Mouse (Mus musculus) liver, embryonic 15.5 days (tissue): Measurements from ENCODE around the gene Myoz1. TPM values are rescaled to one million over a fixed set of nuclear protein-coding genes. Genes with fewer than 3 reads are reported as not detected.

Experiments
- ATAC-seq: fragments of 200-750 bp; cut with Nextera tagmentation; 2 replicates; pipeline ENCODE4 v1.8.0; 2017; ENCODE audit warnings: moderate number of reproducible peaks, mild to moderate bottlenecking, moderate library complexity; ENCODE audit not compliant: insufficient read depth
- H3K27ac ChIP-seq: fragments of 300-500 bp; sonication (generic); replicated peaks from 2 replicates; pipeline ENCODE4 v1.5.1; 2015; ENCODE audit warnings: mild to moderate bottlenecking, inconsistent platforms
- H3K27me3 ChIP-seq: fragments of 300-500 bp; sonication (generic); 2 replicates; pipeline ENCODE4 v1.6.1; 2015; ENCODE audit warnings: mild to moderate bottlenecking, inconsistent platforms
- H3K36me3 ChIP-seq: fragments of 300-500 bp; sonication (generic); replicated peaks from 2 replicates; pipeline ENCODE4 v1.6.1; 2015; ENCODE audit warnings: moderate library complexity, mild to moderate bottlenecking, inconsistent platforms
- H3K4me1 ChIP-seq: fragments of 300-500 bp; sonication (generic); replicated peaks from 2 replicates; pipeline ENCODE4 v1.6.1; 2015; ENCODE audit warnings: inconsistent platforms
- H3K4me2 ChIP-seq: fragments of 300-500 bp; sonication (generic); 2 replicates; pipeline ENCODE4 v1.6.1; 2015; ENCODE audit warnings: moderate library complexity, mild to moderate bottlenecking, inconsistent platforms
- H3K4me3 ChIP-seq: fragments of 300-500 bp; sonication (generic); replicated peaks from 2 replicates; pipeline ENCODE4 v1.5.1; 2015; ENCODE audit warnings: mild to moderate bottlenecking, inconsistent platforms
- H3K9ac ChIP-seq: fragments of 300-500 bp; sonication (generic); 2 replicates; pipeline ENCODE4 v1.6.1; 2015; ENCODE audit warnings: moderate library complexity, mild to moderate bottlenecking, inconsistent platforms
- H3K9me3 ChIP-seq: fragments of 300-500 bp; sonication (generic); replicated peaks from 2 replicates; pipeline ENCODE4 v1.6.1; 2016; ENCODE audit warnings: inconsistent platforms
- WGBS: fragments of 180-500 bp; shearing (Covaris S2); methylation state at CpG from one replicate; pipeline ENCODE4 v1.1.7; 2015; ENCODE audit warnings: mixed read lengths; ENCODE audit not compliant: insufficient replicate concordance; 5-methylcytosine and 5-hydroxymethylcytosine counted together
- polyA plus RNA-seq: library from polyadenylated mRNA; unstranded; fragments of >200 nt; fragmentation: Nextera tagmentation; extraction: Ambion mirVana; gene quantifications from 2 replicates; pipeline ENCODE4 v1.2.1, GENCODE M21; 2015

The Myoz1 gene
- polyA plus RNA-seq, 1 experiment from 2014 or later: 4.4 TPM

GRCm38 (mm10) chr14:20654690-20655421 lies 1.5 kb downstream of the Myoz1 start:
- no peaks in the 10 kb centered on the region for H3K9me3 ChIP-seq
- H3K9ac ChIP-seq: no peak overlapping the region
- H3K27ac ChIP-seq: no peak overlapping the region
- no peaks in the 10 kb centered on the region; the same call in 1 of the 2 replicates for H3K4me1 ChIP-seq
- H3K36me3 ChIP-seq: no peaks in the 10 kb centered on the region
- 54% methylated on average over 9 of the region's 9 CpGs for WGBS
- no peak for ATAC-seq
- H3K4me3 ChIP-seq: no peak overlapping the region
- no peak overlapping the region for H3K4me2 ChIP-seq
- H3K27me3 ChIP-seq: no peaks in the 10 kb centered on the region; the same call in 1 of the 2 replicates

GRCm38 (mm10) chr14:20651722-20652256 lies 4.6 kb downstream of the Myoz1 start:
- no peak overlapping the region for H3K27ac ChIP-seq
- peaks cover 4% of the 10 kb centered on the region; the same call in 1 of the 2 replicates for H3K4me1 ChIP-seq
- no peak overlapping the region for H3K9ac ChIP-seq
- no peaks in the 10 kb centered on the region for H3K9me3 ChIP-seq
- H3K36me3 ChIP-seq: no peaks in the 10 kb centered on the region
- H3K27me3 ChIP-seq: no peaks in the 10 kb centered on the region
- no peak overlapping the region for H3K4me2 ChIP-seq
- ATAC-seq: no peak
- 53% methylated on average over 4 of the region's 4 CpGs for WGBS
- no peak overlapping the region for H3K4me3 ChIP-seq

GRCm38 (mm10) chr14:20651000-20651399 lies 5.3 kb downstream of the Myoz1 start:
- WGBS: 64% methylated on average over 2 of the region's 2 CpGs
- Histone ChIP-seq H3K9ac (no peak overlapping the region), H3K9me3 (no peaks in the 10 kb centered on the region), H3K4me1 (peaks cover 4% of the 10 kb centered on the region; the same call in 1 of the 2 replicates), H3K27me3 (no peaks in the 10 kb centered on the region), H3K4me3 (no peak overlapping the region), H3K36me3 (no peaks in the 10 kb centered on the region), H3K4me2 (no peak overlapping the region), H3K27ac (no peak overlapping the region)
- ATAC-seq: no peak

GRCm38 (mm10) chr14:20646381-20646780 lies 10.0 kb downstream of the Myoz1 start:
- Histone ChIP-seq H3K9ac (no peak overlapping the region), H3K36me3 (no peaks in the 10 kb centered on the region), H3K4me2 (no peak overlapping the region), H3K27ac (no peak overlapping the region), H3K9me3 (no peaks in the 10 kb centered on the region), H3K27me3 (no peaks in the 10 kb centered on the region), H3K4me1 (peaks cover 15% of the 10 kb centered on the region), H3K4me3 (no peak overlapping the region)
- ATAC-seq: no peak

GRCm38 (mm10) chr14:20645547-20645946 lies 10.8 kb downstream of the Myoz1 start:
- Histone ChIP-seq H3K4me2 (no peak overlapping the region), H3K27me3 (no peaks in the 10 kb centered on the region), H3K9me3 (no peaks in the 10 kb centered on the region), H3K4me1 (peaks cover 15% of the 10 kb centered on the region), H3K27ac (no peak overlapping the region), H3K4me3 (no peak overlapping the region), H3K9ac (no peak overlapping the region), H3K36me3 (no peaks in the 10 kb centered on the region)
- ATAC-seq: no peak
- 45% methylated on average over 3 of the region's 3 CpGs for WGBS

GRCm38 (mm10) chr14:20641438-20641875 lies 14.9 kb downstream of the Myoz1 start:
- H3K4me1 ChIP-seq: peaks cover 28% of the 10 kb centered on the region
- 15% methylated on average over 10 of the region's 10 CpGs for WGBS
- H3K27ac ChIP-seq: peak overlapping the region; percentile 94
- H3K4me3 ChIP-seq: peak overlapping the region; percentile 89
- H3K9me3 ChIP-seq: no peaks in the 10 kb centered on the region
- no peaks in the 10 kb centered on the region for H3K36me3 ChIP-seq
- no peaks in the 10 kb centered on the region for H3K27me3 ChIP-seq
- peak overlapping the region; percentile 96 for H3K4me2 ChIP-seq
- ATAC-seq: no peak; the same call in 1 of the 2 replicates
- H3K9ac ChIP-seq: peak overlapping the region; percentile 94

GRCm38 (mm10) chr14:20640644-20641437 lies 15.5 kb downstream of the Myoz1 start, which contains the start of gene Usp54:
Gene Usp54 (minus strand): TSS chr14:20641063.
- Histone ChIP-seq H3K4me2 (peak within 1 kb of the TSS; percentile 96), H3K9me3 (no peaks in the 10 kb centered on the region), H3K27ac (peak within 1 kb of the TSS; percentile 94), H3K4me3 (peak within 1 kb of the TSS; percentile 89), H3K9ac (peak within 1 kb of the TSS; percentile 94), H3K27me3 (no peaks in the 10 kb centered on the region), H3K4me1 (peaks cover 28% of the 10 kb centered on the region), H3K36me3 (no peaks in the 10 kb centered on the region)
- WGBS: under 1% methylated on average over 73 of the region's 73 CpGs
- ATAC-seq: peak; percentile 95

GRCm38 (mm10) chr14:20639918-20640619 lies 16.3 kb downstream of the Myoz1 start:
- ATAC-seq: peak; percentile 49
- no peaks in the 10 kb centered on the region for H3K9me3 ChIP-seq
- WGBS: 6% methylated on average over 16 of the region's 16 CpGs

GRCm38 (mm10) chr14:20638702-20639101 lies 17.6 kb downstream of the Myoz1 start:
- H3K27ac ChIP-seq: no peak overlapping the region
- no peak for ATAC-seq

More at GRCm38 (mm10) chr14:20639918-20640619, 16.3 kb downstream of the Myoz1 start:
- Histone ChIP-seq H3K27me3 (no peaks in the 10 kb centered on the region), H3K36me3 (no peaks in the 10 kb centered on the region), H3K9ac (peak overlapping the region; percentile 94), H3K27ac (peak overlapping the region; percentile 94), H3K4me1 (peaks cover 28% of the 10 kb centered on the region), H3K4me3 (peak overlapping the region; percentile 89), H3K4me2 (peak overlapping the region; percentile 96)

GRCm38 (mm10) chr14:20637818-20638574 lies 18.3 kb downstream of the Myoz1 start:
- H3K4me3 ChIP-seq: no peak overlapping the region
- H3K27me3 ChIP-seq: no peaks in the 10 kb centered on the region
- H3K9me3 ChIP-seq: no peaks in the 10 kb centered on the region
- H3K4me2 ChIP-seq: no peak overlapping the region
- H3K27ac ChIP-seq: no peak overlapping the region
- whole genome bisulfite sequencing: 54% methylated on average over 2 of the region's 2 CpGs
- H3K36me3 ChIP-seq: no peaks in the 10 kb centered on the region
- ATAC-seq: no peak
- peaks cover 28% of the 10 kb centered on the region for H3K4me1 ChIP-seq
- H3K9ac ChIP-seq: no peak overlapping the region

More at GRCm38 (mm10) chr14:20638702-20639101, 17.6 kb downstream of the Myoz1 start:
- Histone ChIP-seq H3K36me3 (no peaks in the 10 kb centered on the region), H3K4me1 (peaks cover 28% of the 10 kb centered on the region), H3K9me3 (no peaks in the 10 kb centered on the region), H3K4me3 (no peak overlapping the region), H3K9ac (no peak overlapping the region), H3K4me2 (no peak overlapping the region), H3K27me3 (no peaks in the 10 kb centered on the region)
- WGBS: 75% methylated on average over 6 of the region's 6 CpGs
